Mouse (Mus musculus): ENCODE results near the gene Gm16503. TPM values are rescaled to one million over a fixed set of nuclear protein-coding genes. Genes with fewer than 3 reads are reported as not detected.
A peak's percentile ranks its signal among the peaks of the same experiment; 100 is the strongest.
"Not testable (repeated sequence)": the region's sequence is repeated elsewhere in the genome, so short reads cannot be mapped to it uniquely, and the experiment has no call there.

Gm16503 gene
- polyA plus RNA-seq, 1 experiment from 2014 or later, result 0.31 TPM

GRCm38 (mm10) chr4:147554361-147554760, 14.3 kb downstream of the Gm16503 start:
- H3K27ac ChIP-seq (replicated peaks); H3K4me1 ChIP-seq; H3K4me3 ChIP-seq (replicated peaks); H3K36me3 ChIP-seq; H3K9me3 ChIP-seq (replicated peaks); H3K9ac ChIP-seq; H3K4me2 ChIP-seq (replicated peaks); H3K27me3 ChIP-seq; ATAC-seq (ENCODE audit: insufficient number of reproducible peaks, low FRiP score, low TSS enrichment, low read depth): not testable (repeated sequence)
- 66% methylated on average over 2 of the region's 2 CpGs for WGBS

DNA sequence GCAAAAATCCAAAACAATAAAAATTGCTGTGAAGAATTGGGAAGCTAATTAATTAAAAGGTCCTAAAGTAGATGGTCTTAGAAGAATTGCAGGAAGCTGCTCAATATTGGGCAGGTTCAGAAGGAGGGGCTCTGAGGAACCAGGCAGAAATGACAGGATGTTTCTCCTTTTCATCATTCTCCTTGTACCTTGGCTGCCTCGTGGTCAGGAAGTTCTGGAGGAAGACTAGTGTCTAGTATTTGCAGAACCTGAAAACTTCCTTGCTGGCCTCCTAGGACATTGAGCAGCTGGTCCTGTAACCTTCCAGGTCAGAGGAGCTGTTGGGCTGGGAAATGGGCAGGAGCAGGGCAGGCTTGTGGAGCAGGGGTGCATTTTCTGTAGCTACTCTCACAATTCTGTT, 16.9 kb downstream of the Gm16503 start:
- H3K9ac ChIP-seq; H3K4me2 ChIP-seq (replicated peaks); H3K27me3 ChIP-seq; H3K9me3 ChIP-seq (replicated peaks); H3K27ac ChIP-seq (replicated peaks); ATAC-seq (ENCODE audit: insufficient number of reproducible peaks, low FRiP score, low TSS enrichment, low read depth); H3K36me3 ChIP-seq; H3K4me3 ChIP-seq (replicated peaks); H3K4me1 ChIP-seq: not testable (repeated sequence)
- WGBS, result 53% methylated on average over 1 of the region's 1 CpGs

DNA sequence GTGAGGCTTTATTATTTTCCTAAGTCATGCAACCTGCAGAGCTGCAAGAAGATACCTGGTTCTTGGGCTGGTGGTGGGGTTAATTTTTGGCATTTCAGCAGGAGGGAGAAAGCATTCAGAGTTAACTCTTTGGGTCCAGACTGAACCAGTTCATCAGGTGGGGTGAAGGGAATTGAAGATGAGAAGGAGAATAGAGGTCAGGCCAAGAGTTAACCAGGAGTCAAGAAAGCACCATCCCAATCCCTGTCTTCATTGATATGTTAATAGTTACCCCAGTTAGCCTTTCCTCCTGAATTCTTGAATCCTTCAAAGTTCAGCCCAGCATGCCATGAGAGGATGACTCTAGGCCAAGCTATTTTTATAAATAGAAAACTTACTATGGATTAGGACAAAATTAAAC, 18.0 kb downstream of the Gm16503 start:
- not testable (repeated sequence) for H3K9me3 ChIP-seq (replicated peaks); H3K36me3 ChIP-seq; H3K9ac ChIP-seq; H3K4me3 ChIP-seq (replicated peaks); H3K4me1 ChIP-seq; H3K4me2 ChIP-seq (replicated peaks); ATAC-seq (ENCODE audit: insufficient number of reproducible peaks, low FRiP score, low TSS enrichment, low read depth); H3K27ac ChIP-seq (replicated peaks); H3K27me3 ChIP-seq

GRCm38 (mm10) chr4:147559096-147559495, 19.1 kb downstream of the Gm16503 start:
- not testable (repeated sequence) for H3K4me3 ChIP-seq (replicated peaks); H3K27ac ChIP-seq (replicated peaks); H3K4me1 ChIP-seq; H3K9me3 ChIP-seq (replicated peaks); H3K36me3 ChIP-seq; H3K27me3 ChIP-seq; H3K4me2 ChIP-seq (replicated peaks); H3K9ac ChIP-seq; ATAC-seq (ENCODE audit: insufficient number of reproducible peaks, low FRiP score, low TSS enrichment, low read depth)
- 56% methylated on average over 1 of the region's 1 CpGs for WGBS

DNA sequence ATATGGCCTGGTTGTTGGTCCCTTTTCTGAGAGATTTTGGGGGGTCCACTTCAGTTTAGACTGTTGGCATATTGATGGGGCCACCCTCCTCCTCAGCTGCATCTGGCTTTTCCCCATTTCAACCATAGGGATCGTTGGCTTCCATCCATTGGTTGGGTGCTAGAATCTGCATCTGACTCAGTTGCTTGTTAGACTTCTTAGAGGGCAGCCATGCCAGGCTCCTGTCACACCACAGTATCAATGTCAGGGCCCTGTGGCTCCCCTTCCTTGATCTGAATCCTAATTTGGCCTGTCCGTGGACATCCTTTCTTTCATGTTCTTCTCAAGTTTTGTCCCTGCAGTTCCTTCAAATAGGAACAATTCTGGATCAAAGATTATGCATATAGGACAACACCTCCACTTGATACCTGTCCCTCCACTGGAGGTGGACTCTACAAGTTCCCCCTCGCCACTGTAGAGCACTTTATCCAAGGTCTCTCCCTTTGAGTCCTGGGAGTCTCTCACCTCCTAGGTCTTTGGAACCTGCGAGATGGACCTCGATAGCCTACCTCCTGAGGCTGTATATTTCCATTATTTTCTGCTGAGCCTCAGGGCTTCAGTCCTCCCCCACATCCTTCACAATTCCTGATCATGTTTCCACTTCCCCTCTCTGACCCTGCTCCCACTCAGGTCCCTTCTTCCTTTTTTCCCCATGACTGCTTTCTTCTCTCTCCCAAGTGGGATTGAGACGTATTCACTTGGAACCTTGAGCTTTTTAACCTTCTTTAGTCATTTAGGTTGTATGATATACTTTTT, 25.6 kb downstream of the Gm16503 start:
- Histone ChIP-seq H3K4me2 (replicated peaks) (no peak overlapping the region), H3K4me3 (replicated peaks) (no peak overlapping the region), H3K36me3 (no peaks in the 10 kb centered on the region), H3K9ac (no peak overlapping the region), H3K9me3 (replicated peaks) (peaks cover 14% of the 10 kb centered on the region; the same call in 1 of the 2 replicates), H3K4me1 (no peaks in the 10 kb centered on the region), H3K27me3 (no peaks in the 10 kb centered on the region), H3K27ac (replicated peaks) (no peak overlapping the region)
- WGBS, result 67% methylated on average over 6 of the region's 6 CpGs
- no peak for ATAC-seq (ENCODE audit: insufficient number of reproducible peaks, low FRiP score, low TSS enrichment, low read depth)

GRCm38 (mm10) chr4:147571156-147571555, 31.1 kb downstream of the Gm16503 start:
- WGBS, result 87% methylated on average over 8 of the region's 8 CpGs
- H3K4me1 ChIP-seq; H3K9me3 ChIP-seq (replicated peaks); H3K4me2 ChIP-seq (replicated peaks); H3K4me3 ChIP-seq (replicated peaks); H3K36me3 ChIP-seq; ATAC-seq (ENCODE audit: insufficient number of reproducible peaks, low FRiP score, low TSS enrichment, low read depth); H3K9ac ChIP-seq; H3K27ac ChIP-seq (replicated peaks); H3K27me3 ChIP-seq: not testable (repeated sequence)

DNA sequence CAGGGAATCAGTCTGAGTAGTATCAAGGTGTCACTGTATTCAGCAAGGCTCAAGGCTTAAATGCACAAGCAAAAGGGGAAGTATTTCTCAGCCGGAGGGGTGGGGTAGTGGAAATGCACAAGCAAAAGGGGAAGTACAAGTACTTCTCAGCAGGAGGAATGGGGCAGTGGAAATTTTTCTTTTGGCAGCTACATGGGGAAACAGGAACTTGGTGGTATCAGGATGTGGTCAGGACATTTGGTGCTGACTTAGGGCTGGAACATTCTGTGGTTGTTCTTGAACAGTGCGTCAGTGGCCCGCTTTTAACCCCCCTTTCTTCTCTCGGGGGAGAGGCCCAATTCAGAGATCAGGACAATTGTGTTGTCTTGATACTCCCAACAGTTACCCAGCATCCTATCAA, 39.4 kb downstream of the Gm16503 start:
- not testable (repeated sequence) for H3K9ac ChIP-seq; H3K27ac ChIP-seq (replicated peaks); H3K27me3 ChIP-seq; H3K36me3 ChIP-seq; ATAC-seq (ENCODE audit: insufficient number of reproducible peaks, low FRiP score, low TSS enrichment, low read depth); H3K9me3 ChIP-seq (replicated peaks); H3K4me2 ChIP-seq (replicated peaks); H3K4me1 ChIP-seq; H3K4me3 ChIP-seq (replicated peaks)
- 85% methylated on average over 4 of the region's 4 CpGs for WGBS

DNA sequence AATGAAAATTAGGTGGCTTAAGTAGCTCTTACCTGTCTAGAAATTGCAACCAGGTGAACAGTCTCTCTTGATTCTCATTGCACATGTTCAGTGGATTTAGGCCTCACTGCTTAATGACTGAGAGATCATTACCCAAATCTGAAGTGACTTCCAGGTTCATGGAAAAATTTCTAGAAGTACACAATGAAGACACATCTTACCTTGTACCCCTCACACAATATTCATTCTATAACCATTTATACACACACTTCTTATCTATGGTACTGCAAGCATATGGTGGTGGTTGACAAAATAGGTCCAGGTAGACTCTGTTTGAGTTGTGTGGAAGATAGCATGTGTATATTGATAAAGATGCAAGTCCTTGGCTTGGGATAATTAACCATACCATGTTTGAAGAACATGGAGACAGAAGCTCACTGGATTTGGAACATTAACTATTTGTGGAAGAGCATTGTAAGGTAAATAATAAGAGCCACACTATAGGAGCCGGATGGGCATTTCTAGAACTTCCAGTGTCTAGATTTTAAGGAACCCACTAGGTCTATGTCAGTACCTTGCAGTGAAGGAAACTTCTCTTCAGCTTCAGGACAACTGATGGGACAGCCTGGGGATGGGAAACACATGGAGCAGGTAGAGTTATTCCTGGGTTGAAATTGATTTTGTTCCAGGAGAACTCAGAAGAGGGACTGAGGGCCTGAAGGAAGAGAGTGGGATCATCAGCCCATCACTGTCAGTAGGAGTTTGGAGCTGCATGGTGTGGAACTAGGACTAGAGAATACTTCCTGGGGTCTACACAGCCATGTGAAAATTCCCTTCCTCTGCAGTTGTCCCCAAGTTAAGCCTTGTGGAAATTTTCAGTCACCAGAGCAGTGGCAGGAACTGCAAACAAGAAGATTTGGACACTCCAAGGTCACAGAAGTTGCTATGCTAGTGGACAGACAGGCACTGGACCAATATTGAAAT, 46.8 kb downstream of the Gm16503 start:
- Histone ChIP-seq H3K36me3 (no peaks in the 10 kb centered on the region), H3K4me3 (replicated peaks) (no peak overlapping the region), H3K9ac (no peak overlapping the region), H3K27ac (replicated peaks) (no peak overlapping the region), H3K9me3 (replicated peaks) (peaks cover 13% of the 10 kb centered on the region), H3K4me2 (replicated peaks) (no peak overlapping the region), H3K27me3 (no peaks in the 10 kb centered on the region), H3K4me1 (no peaks in the 10 kb centered on the region)
- WGBS, result 53% methylated on average over 1 of the region's 1 CpGs
- peak; percentile 43; the same call in 1 of the 2 replicates for ATAC-seq (ENCODE audit: insufficient number of reproducible peaks, low FRiP score, low TSS enrichment, low read depth)

Other genes starting within 250 kb of the Gm16503 start
- not detected in 2 replicates for gene Zfp988, start 234.5 kb upstream of the Gm16503 start, polyA plus RNA-seq (2015; fragmentation: Nextera tagmentation; extraction: Ambion mirVana)
- not detected in 2 replicates for gene Zfp978, start 178.9 kb upstream of the Gm16503 start, polyA plus RNA-seq (2015; fragmentation: Nextera tagmentation; extraction: Ambion mirVana)
- gene Zfp982, start 47.8 kb upstream of the Gm16503 start, polyA plus RNA-seq (2015; fragmentation: Nextera tagmentation; extraction: Ambion mirVana), result 3.9 and 4.6 TPM in 2 replicates
- 0.07 and 0.11 TPM in 2 replicates for gene Zfp985, start 13.1 kb downstream of the Gm16503 start, polyA plus RNA-seq (2015; fragmentation: Nextera tagmentation; extraction: Ambion mirVana)
- 2.5 and 3.0 TPM in 2 replicates for gene Zfp979, start 102.3 kb downstream of the Gm16503 start, polyA plus RNA-seq (2015; fragmentation: Nextera tagmentation; extraction: Ambion mirVana)
- gene Zfp534, start 162.3 kb downstream of the Gm16503 start, polyA plus RNA-seq (2015; fragmentation: Nextera tagmentation; extraction: Ambion mirVana), result not detected in 2 replicates